Mouse (Mus musculus): ENCODE measurements at regions not wholly inside any gene's neighbourhood (a gene's known extent, or its start where the extent isn't known, plus 50 kb on each side); places are given as distances from the start of the nearest gene placed in this dataset.

DNA sequence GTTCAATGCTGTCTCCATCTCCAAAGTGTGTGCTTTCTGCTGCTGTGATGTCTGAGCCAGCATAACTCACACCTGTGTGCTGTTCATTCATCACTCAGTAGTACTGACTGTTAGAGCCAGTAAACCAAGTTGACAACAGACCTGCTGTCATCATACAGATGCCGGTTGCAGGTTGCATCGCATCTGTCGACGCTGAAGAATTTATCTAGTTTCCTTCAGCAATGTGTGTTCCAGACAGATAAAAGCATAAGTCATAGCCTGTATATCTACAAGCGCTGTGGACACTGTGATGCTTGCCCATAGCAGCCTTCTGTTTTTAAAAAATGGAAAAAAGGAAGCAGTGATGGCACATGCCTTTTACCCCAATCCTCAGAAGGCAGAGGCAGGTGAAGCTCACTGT lies 524.6 kb upstream of the Adamts9 start:
- Histone ChIP-seq H3K9me3 (replicated peaks) (no peaks in the 10 kb centered on the region), H3K4me1 (peaks cover 8% of the 10 kb centered on the region; the same call in 1 of the 2 replicates), H3K9ac (no peak overlapping the region), H3K4me2 (no peak overlapping the region), H3K27me3 (replicated peaks) (no peaks in the 10 kb centered on the region), H3K27ac (no peak overlapping the region), H3K4me3 (no peak overlapping the region), H3K36me3 (no peaks in the 10 kb centered on the region)
- peak; percentile 92 for ATAC-seq
- WGBS (ENCODE audit: insufficient replicate concordance): 34% methylated on average over 5 of the region's 5 CpGs

DNA sequence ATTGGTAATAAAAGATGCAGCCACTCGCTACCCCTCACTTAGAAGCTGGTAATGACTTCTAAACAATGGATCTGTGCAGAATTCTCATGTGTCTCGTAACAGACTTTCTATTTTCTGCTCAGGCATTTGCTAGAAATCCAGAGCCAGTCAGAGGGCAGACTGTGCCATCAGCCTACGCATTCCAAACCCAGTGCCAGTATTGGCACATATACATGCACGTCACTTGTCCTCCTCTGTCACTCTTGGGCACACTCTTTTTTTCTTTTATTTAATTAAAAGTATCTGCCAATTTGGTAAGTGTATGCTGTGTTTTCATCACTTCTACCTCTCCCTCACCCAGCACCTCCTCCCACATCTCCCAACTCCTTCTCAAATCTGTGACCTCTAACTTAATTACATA lies 519.6 kb upstream of the Adamts9 start:
- Histone ChIP-seq H3K27ac (no peak overlapping the region), H3K36me3 (no peaks in the 10 kb centered on the region), H3K27me3 (replicated peaks) (no peaks in the 10 kb centered on the region), H3K4me2 (no peak overlapping the region), H3K4me3 (no peak overlapping the region), H3K9me3 (replicated peaks) (no peaks in the 10 kb centered on the region), H3K4me1 (peaks cover 7% of the 10 kb centered on the region; the same call in 1 of the 2 replicates), H3K9ac (no peak overlapping the region)
- 67% methylated on average over 4 of the region's 4 CpGs for WGBS (ENCODE audit: insufficient replicate concordance)
- ATAC-seq: no peak

DNA sequence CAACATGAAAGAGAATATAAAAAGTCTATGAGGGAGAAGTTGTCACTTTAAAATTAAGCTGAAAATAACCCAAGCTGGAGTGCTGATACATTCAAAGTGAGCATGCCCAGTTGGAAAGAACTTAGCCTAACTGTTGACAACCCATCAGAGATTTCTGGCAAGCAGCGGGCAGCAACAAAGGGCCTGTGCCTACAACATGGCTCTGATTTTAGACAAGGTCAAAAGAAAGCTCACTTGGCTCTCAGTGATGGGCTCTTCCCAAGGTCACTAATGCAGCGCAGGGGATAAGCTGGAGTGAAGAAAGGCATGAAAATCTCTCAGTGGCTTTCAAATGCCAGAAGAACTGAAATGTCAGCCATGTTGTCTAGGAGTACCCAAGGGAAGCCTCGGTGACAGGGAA lies 518.1 kb upstream of the Adamts9 start:
- Histone ChIP-seq H3K4me2 (no peak overlapping the region), H3K36me3 (no peaks in the 10 kb centered on the region), H3K27ac (no peak overlapping the region), H3K9ac (no peak overlapping the region), H3K9me3 (replicated peaks) (no peaks in the 10 kb centered on the region), H3K4me3 (no peak overlapping the region), H3K27me3 (replicated peaks) (no peaks in the 10 kb centered on the region), H3K4me1 (no peaks in the 10 kb centered on the region)
- ATAC-seq: no peak
- WGBS (ENCODE audit: insufficient replicate concordance): 78% methylated on average over 3 of the region's 3 CpGs

DNA sequence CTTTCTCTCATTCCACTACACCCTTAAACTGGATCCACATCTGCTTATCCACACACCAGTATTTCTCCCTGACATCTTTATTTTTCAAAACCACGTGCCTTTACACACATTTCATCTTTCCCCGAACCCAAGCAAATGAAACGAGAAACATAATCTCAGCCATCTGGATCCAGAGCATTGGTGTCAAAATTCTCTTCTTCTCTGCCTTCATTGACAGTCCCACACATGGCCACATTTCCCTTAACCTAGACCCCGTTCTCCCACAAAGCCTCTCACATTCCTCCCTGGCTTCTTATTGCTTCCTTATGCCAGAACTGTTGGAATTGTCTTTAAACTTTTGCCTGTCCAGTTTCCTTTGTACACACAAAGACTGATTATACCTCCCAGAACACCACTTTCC lies 514.3 kb upstream of the Adamts9 start:
- H3K27ac ChIP-seq: no peak overlapping the region
- no peak overlapping the region for H3K4me3 ChIP-seq
- H3K27me3 ChIP-seq (replicated peaks): no peaks in the 10 kb centered on the region
- H3K4me1 ChIP-seq: no peaks in the 10 kb centered on the region
- WGBS (ENCODE audit: insufficient replicate concordance): 58% methylated on average over 4 of the region's 4 CpGs
- H3K9me3 ChIP-seq (replicated peaks): no peaks in the 10 kb centered on the region
- no peaks in the 10 kb centered on the region for H3K36me3 ChIP-seq
- no peak for ATAC-seq
- H3K9ac ChIP-seq: no peak overlapping the region
- H3K4me2 ChIP-seq: no peak overlapping the region

DNA sequence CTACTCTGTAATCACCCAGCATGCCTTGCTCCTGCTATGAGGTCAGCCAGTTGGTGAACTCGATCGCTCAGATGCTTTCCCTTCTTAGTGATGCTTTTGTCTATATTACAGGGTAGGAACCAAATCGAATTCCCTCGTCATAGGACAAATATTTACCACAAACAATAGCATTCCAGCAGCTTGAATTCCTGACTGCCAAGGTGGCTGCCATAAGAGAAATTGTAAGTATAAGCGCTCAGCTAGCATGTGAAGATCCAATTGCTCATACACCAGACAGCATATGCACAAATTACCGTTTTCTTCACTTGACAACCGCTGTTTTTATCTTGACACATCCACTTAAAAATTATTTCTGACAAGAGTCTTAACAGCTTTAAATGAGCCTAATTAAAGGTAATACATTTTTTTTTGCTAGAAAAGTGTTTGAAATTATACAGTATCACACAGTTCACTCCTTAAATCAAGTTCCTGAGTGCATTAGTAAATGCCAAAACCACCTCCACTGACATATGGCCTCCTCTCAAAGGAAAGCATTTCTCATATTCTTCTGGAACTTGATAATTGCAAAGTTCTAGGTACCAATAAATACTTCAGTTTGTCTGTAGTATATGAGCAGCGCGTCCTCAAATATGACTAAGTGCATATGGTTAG lies 513.2 kb upstream of the Adamts9 start:
- H3K36me3 ChIP-seq: no peaks in the 10 kb centered on the region
- no peak overlapping the region for H3K27ac ChIP-seq
- 78% methylated on average over 9 of the region's 9 CpGs for WGBS (ENCODE audit: insufficient replicate concordance)
- no peaks in the 10 kb centered on the region for H3K9me3 ChIP-seq (replicated peaks)
- H3K27me3 ChIP-seq (replicated peaks): no peaks in the 10 kb centered on the region
- no peak overlapping the region for H3K9ac ChIP-seq
- no peak for ATAC-seq
- H3K4me2 ChIP-seq: no peak overlapping the region
- H3K4me1 ChIP-seq: no peaks in the 10 kb centered on the region
- H3K4me3 ChIP-seq: no peak overlapping the region

DNA sequence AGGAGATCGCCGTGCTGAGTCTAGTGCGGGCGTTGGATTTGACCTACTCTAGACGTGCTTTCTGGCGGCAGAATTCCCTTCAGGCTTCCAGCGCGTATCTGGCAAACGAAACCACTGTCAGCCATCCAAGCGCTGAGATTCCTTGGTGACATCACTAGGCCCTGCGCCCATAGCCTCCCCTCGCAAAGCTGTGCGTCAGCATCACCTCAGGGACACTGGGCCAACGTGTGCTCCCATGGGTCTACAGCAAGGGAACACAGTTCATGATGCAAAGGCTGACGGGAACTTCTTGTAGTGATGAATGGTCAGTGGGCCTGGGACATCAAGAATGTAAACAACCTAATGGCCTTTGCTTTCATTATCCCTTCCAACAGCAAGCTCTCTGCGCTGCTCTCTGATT lies 502.3 kb upstream of the Adamts9 start:
- Histone ChIP-seq H3K9me3 (replicated peaks) (no peaks in the 10 kb centered on the region), H3K36me3 (no peaks in the 10 kb centered on the region), H3K9ac (no peak overlapping the region), H3K27me3 (replicated peaks) (no peaks in the 10 kb centered on the region), H3K4me2 (no peak overlapping the region), H3K4me3 (no peak overlapping the region), H3K27ac (no peak overlapping the region), H3K4me1 (no peaks in the 10 kb centered on the region)
- ATAC-seq: no peak
- WGBS (ENCODE audit: insufficient replicate concordance): 65% methylated on average over 16 of the region's 16 CpGs

DNA sequence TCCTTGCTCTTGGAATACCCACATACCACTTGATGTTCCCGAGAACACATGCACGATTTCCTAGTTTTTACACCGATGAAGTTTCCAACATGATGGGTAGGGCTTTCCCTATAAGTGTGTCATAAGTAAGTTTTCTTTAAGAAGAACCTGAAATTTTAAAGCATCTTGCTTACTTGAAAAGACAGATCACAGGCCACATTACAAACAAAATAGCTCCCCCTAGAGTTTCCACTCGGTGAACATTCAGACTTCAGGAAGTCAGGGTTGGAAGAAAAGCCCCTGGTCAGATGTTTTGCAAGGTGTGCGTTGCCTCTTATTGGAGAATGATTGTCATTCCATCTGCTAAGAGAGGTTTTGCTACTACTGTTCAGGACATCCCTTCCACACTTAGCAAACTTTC lies 501.8 kb upstream of the Adamts9 start:
- Histone ChIP-seq H3K27ac (no peak overlapping the region), H3K9ac (no peak overlapping the region), H3K27me3 (replicated peaks) (no peaks in the 10 kb centered on the region), H3K4me2 (no peak overlapping the region), H3K36me3 (no peaks in the 10 kb centered on the region), H3K4me3 (no peak overlapping the region), H3K9me3 (replicated peaks) (no peaks in the 10 kb centered on the region), H3K4me1 (no peaks in the 10 kb centered on the region)
- no peak for ATAC-seq
- WGBS (ENCODE audit: insufficient replicate concordance): 51% methylated on average over 5 of the region's 5 CpGs

DNA sequence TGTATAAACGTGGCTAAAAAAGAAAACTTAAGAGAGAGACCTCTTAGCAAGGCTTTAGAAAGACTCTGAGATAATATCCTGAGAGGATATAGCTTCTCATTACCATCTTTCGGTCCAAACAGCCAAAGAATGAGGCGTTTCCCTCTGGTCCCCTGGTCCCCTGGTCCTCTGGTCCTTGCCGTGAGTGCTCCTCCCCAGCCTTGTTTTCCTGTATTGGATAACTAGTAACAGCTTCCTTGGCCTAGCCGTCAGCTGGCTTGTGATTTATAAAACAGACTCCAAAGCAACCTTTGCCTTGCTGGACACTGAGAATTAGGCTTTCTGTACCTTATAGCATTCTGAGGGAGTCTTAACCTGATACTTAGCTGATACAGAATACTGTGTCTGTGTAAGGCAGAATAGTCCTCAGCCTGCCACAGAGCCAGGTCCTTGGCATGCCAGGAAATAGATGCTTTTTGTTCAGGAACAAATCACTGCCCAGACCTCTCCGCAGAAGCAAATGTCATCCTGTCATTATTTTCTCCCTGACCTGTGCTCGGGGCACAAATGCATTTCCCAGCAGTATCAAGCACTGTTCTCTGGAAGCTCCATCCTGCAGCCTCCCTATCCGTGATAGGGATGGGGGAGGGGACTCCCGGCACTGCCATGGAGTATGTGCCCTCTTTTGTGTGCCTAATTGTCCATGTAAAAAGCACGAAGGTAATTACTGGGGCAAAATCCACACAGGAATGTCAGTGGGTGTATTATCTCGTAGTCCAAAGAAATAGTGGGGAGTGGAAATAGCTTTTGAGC lies 500.7 kb upstream of the Adamts9 start:
- H3K9me3 ChIP-seq (replicated peaks): no peaks in the 10 kb centered on the region
- WGBS (ENCODE audit: insufficient replicate concordance): 43% methylated on average over 11 of the region's 11 CpGs
- no peak overlapping the region for H3K4me3 ChIP-seq
- no peak for ATAC-seq
- no peak overlapping the region for H3K27ac ChIP-seq
- no peak overlapping the region for H3K4me2 ChIP-seq
- H3K27me3 ChIP-seq (replicated peaks): no peaks in the 10 kb centered on the region
- H3K9ac ChIP-seq: no peak overlapping the region
- H3K4me1 ChIP-seq: no peaks in the 10 kb centered on the region
- H3K36me3 ChIP-seq: no peaks in the 10 kb centered on the region

DNA sequence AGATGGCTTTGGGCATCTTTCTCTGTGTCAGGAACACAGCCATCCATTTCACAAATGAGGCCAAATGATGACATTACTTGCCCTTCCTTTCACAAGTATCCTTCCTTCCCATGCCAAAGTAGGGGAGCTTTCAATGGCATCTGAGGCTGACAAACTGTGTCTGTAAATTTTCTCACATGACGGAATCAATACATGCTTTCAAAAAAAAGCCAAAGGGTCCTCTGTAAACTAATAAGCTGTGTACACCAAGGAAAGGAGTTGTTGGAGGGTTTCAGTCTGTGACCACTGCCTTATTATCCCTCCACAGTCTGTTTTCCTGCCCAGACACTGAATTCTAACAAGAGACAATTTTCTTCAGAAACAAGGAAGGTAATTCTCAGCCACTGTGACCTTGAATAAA lies 490.2 kb upstream of the Adamts9 start:
- H3K4me1 ChIP-seq: no peaks in the 10 kb centered on the region
- ATAC-seq: no peak
- H3K27me3 ChIP-seq (replicated peaks): no peaks in the 10 kb centered on the region
- WGBS (ENCODE audit: insufficient replicate concordance): 83% methylated on average over 1 of the region's 1 CpGs
- no peak overlapping the region for H3K4me2 ChIP-seq
- no peak overlapping the region for H3K4me3 ChIP-seq
- no peaks in the 10 kb centered on the region for H3K9me3 ChIP-seq (replicated peaks)
- no peak overlapping the region for H3K27ac ChIP-seq
- no peaks in the 10 kb centered on the region for H3K36me3 ChIP-seq
- H3K9ac ChIP-seq: no peak overlapping the region

DNA sequence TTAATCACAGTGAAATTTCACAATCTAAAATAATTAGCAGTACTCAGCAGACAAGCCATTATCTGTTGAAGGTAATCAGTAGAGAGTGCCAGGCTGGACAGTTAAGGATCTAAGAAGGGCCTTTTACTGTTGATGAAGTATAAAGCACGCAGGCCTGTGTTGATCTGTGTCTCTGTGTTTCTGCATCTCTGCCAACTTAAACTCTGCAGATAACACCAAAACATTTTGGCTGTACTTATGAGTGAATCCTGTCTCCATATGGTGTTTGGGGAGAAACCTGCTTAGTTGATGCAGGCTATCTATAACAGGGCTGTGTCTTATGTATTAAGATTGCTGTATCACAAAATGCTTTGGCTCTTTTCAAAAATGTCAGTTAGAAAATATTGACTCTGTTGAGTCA lies 482.8 kb upstream of the Adamts9 start:
- 61% methylated on average over 1 of the region's 1 CpGs for WGBS (ENCODE audit: insufficient replicate concordance)
- no peak overlapping the region for H3K27ac ChIP-seq
- no peak overlapping the region for H3K4me3 ChIP-seq
- no peaks in the 10 kb centered on the region for H3K36me3 ChIP-seq
- no peak for ATAC-seq
- no peak overlapping the region for H3K9ac ChIP-seq
- H3K4me2 ChIP-seq: no peak overlapping the region
- H3K9me3 ChIP-seq (replicated peaks): no peaks in the 10 kb centered on the region
- H3K27me3 ChIP-seq (replicated peaks): no peaks in the 10 kb centered on the region
- H3K4me1 ChIP-seq: no peaks in the 10 kb centered on the region

DNA sequence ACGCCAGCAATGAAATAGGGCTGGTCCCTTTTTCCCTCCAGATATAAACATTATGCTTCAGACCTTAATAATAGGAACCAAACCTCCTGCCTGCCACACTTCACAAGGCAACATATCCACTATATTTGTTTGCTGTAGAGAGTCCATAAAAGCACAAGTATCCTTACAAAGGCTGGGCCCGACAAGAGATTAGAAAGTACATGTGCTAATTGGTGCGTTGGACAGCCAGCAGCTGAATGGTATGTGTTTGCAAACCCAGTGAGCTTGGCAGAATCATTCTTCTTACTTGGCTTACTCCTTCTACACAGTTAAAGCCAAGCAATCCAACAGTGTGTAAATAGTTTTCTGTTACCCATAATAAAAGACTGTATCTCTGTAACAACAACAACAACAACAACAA lies 479.6 kb upstream of the Adamts9 start:
- H3K9me3 ChIP-seq (replicated peaks): no peaks in the 10 kb centered on the region
- no peaks in the 10 kb centered on the region for H3K4me1 ChIP-seq
- no peak overlapping the region for H3K27ac ChIP-seq
- ATAC-seq: no peak
- no peak overlapping the region for H3K4me2 ChIP-seq
- H3K4me3 ChIP-seq: no peak overlapping the region
- no peaks in the 10 kb centered on the region for H3K27me3 ChIP-seq (replicated peaks)
- 66% methylated on average over 3 of the region's 3 CpGs for WGBS (ENCODE audit: insufficient replicate concordance)
- H3K9ac ChIP-seq: no peak overlapping the region
- H3K36me3 ChIP-seq: no peaks in the 10 kb centered on the region

DNA sequence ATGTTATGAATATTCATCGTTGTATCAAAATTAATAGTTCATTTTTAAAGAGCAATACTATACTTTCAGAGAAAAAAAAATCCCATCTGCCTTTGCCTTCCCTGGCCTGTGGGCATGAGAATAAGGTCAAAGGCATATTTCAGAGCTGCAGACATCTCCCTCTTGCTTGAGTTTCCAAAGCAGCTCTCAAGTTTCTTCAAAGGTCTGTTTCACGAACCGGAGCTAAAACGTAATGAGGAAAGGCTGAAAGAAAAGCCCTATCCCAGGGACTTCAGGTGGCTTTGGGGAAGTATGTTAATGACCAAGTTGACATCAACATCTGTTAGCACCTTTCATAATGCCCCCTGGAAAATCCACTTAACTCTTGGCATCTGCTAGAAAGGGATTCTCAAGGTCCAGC lies 479.0 kb upstream of the Adamts9 start:
- no peaks in the 10 kb centered on the region for H3K4me1 ChIP-seq
- no peak overlapping the region for H3K4me2 ChIP-seq
- H3K27me3 ChIP-seq (replicated peaks): no peaks in the 10 kb centered on the region
- H3K36me3 ChIP-seq: no peaks in the 10 kb centered on the region
- no peak overlapping the region for H3K27ac ChIP-seq
- H3K9me3 ChIP-seq (replicated peaks): no peaks in the 10 kb centered on the region
- H3K9ac ChIP-seq: no peak overlapping the region
- WGBS (ENCODE audit: insufficient replicate concordance): 52% methylated on average over 4 of the region's 4 CpGs
- no peak for ATAC-seq
- no peak overlapping the region for H3K4me3 ChIP-seq

DNA sequence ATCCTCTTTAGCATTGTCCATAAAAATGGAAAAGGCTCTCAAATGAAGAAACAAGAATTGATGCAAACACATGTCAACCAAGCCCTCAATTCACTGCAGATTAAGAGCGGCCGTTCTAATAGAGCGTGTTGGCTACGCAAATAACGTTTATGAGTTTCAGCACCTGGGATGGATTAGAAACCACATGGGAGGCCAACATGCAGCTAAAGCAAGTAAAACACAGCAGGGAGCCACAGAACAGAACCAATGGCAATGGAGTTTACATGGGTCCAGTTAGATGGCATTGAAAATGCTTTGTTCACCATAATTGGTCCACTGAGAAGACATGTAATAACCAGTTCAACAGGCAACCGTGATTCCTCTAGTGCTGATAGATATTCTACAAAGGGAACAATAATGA lies 474.3 kb upstream of the Adamts9 start:
- Histone ChIP-seq H3K4me1 (no peaks in the 10 kb centered on the region), H3K27ac (no peak overlapping the region), H3K9ac (no peak overlapping the region), H3K36me3 (no peaks in the 10 kb centered on the region), H3K4me2 (no peak overlapping the region), H3K4me3 (no peak overlapping the region), H3K27me3 (replicated peaks) (no peaks in the 10 kb centered on the region), H3K9me3 (replicated peaks) (no peaks in the 10 kb centered on the region)
- WGBS (ENCODE audit: insufficient replicate concordance): 87% methylated on average over 6 of the region's 6 CpGs
- no peak for ATAC-seq
